Mouse (Mus musculus) stomach, embryonic 14.5 days (tissue): Measurements from ENCODE around the gene Synpo2l. TPM values are rescaled to one million over a fixed set of nuclear protein-coding genes. Genes with fewer than 3 reads are reported as not detected.

Experiments used
- ATAC-seq: fragments of 200-750 bp; cut with Nextera tagmentation; 2 replicates; pipeline ENCODE4 v1.8.0; 2017; ENCODE audit warnings: low read depth, moderate TSS enrichment; ENCODE audit not compliant: insufficient number of reproducible peaks, insufficient read depth, low FRiP score
- H3K27ac ChIP-seq: fragments of 300-500 bp; sonication (generic); 2 replicates; pipeline ENCODE4 v1.5.1; 2014; ENCODE audit warnings: mild to moderate bottlenecking, low read length, moderate library complexity, mixed read lengths
- H3K27me3 ChIP-seq: fragments of 300-500 bp; sonication (generic); 2 replicates; pipeline ENCODE4 v1.6.1; 2014; ENCODE audit warnings: low read length, control low read depth, mixed read lengths; ENCODE audit not compliant: control insufficient read depth, insufficient read depth
- H3K36me3 ChIP-seq: fragments of 300-500 bp; sonication (generic); 2 replicates; pipeline ENCODE4 v1.6.1; 2014; ENCODE audit warnings: mild to moderate bottlenecking, control low read depth, low read length, moderate library complexity, mixed read lengths; ENCODE audit not compliant: control insufficient read depth, insufficient read depth
- H3K4me1 ChIP-seq: fragments of 300-500 bp; sonication (generic); 2 replicates; pipeline ENCODE4 v1.6.1; 2014; ENCODE audit warnings: low read length, control low read depth, mixed read lengths; ENCODE audit not compliant: control insufficient read depth, insufficient read depth
- H3K4me2 ChIP-seq: fragments of 300-500 bp; sonication (generic); replicated peaks from 2 replicates; pipeline ENCODE4 v1.6.1; 2014; ENCODE audit warnings: low read depth, low read length, control low read depth
- H3K4me3 ChIP-seq: fragments of 300-500 bp; sonication (generic); 2 replicates; pipeline ENCODE4 v1.5.1; 2014; ENCODE audit warnings: low read depth, low read length, control low read depth
- H3K9ac ChIP-seq: fragments of 300-500 bp; sonication (generic); replicated peaks from 2 replicates; pipeline ENCODE4 v1.6.1; 2014; ENCODE audit warnings: low read depth, mild to moderate bottlenecking, control low read depth, low read length, moderate library complexity, mixed read lengths
- H3K9me3 ChIP-seq: fragments of 300-500 bp; sonication (generic); 2 replicates; pipeline ENCODE4 v1.6.1; 2016; ENCODE audit warnings: low read depth, low read length, control low read depth; ENCODE audit not compliant: control insufficient read depth
- WGBS: fragments of 180-500 bp; shearing (Covaris S2); extraction: QIAGEN DNeasy Blood & Tissue Kit; methylation state at CpG from one replicate; pipeline ENCODE4 v1.1.7; 2014; 5-methylcytosine and 5-hydroxymethylcytosine counted together
- microRNA-seq: library from miRNA; unstranded; fragments of <30 nt; microRNA quantifications from one replicate; pipeline ENCODE4, GENCODE M21; 2016
- polyA plus RNA-seq: library from polyadenylated mRNA; unstranded; fragments of >200 nt; fragmentation: Nextera tagmentation; extraction: Ambion mirVana; gene quantifications from 2 replicates; pipeline ENCODE4 v1.2.1, GENCODE M21; 2014

Synpo2l gene
- polyA plus RNA-seq, 1 experiment from 2014 or later, result 0.29 TPM

- no peak overlapping the region for H3K9ac ChIP-seq
- no peak for ATAC-seq
- 31% methylated on average over 2 of the region's 2 CpGs for WGBS
These were observed 51.7 kb downstream of the Synpo2l start for GRCm38 (mm10) chr14:20616421-20616820.

GRCm38 (mm10) chr14:20615075-20615474, 53.1 kb downstream of the Synpo2l start:
- Histone ChIP-seq H3K27me3 (no peaks in the 10 kb centered on the region), H3K9me3 (no peaks in the 10 kb centered on the region), H3K9ac (no peak overlapping the region), H3K27ac (no peak overlapping the region), H3K4me2 (no peak overlapping the region), H3K4me1 (no peaks in the 10 kb centered on the region), H3K4me3 (no peak overlapping the region), H3K36me3 (no peaks in the 10 kb centered on the region)
- 94% methylated on average over 2 of the region's 2 CpGs for WGBS
- no peak for ATAC-seq

More at GRCm38 (mm10) chr14:20616421-20616820, 51.7 kb downstream of the Synpo2l start:
- H3K4me1 ChIP-seq, result no peaks in the 10 kb centered on the region
- H3K27me3 ChIP-seq, result no peaks in the 10 kb centered on the region
- no peak overlapping the region for H3K4me2 ChIP-seq
- H3K27ac ChIP-seq, result no peak overlapping the region
- H3K9me3 ChIP-seq, result no peaks in the 10 kb centered on the region
- H3K36me3 ChIP-seq, result no peaks in the 10 kb centered on the region
- no peak overlapping the region for H3K4me3 ChIP-seq

GRCm38 (mm10) chr14:20612820-20613219, 55.3 kb downstream of the Synpo2l start:
- Histone ChIP-seq H3K4me1 (no peaks in the 10 kb centered on the region), H3K27ac (no peak overlapping the region)
- 88% methylated on average over 1 of the region's 1 CpGs for WGBS

GRCm38 (mm10) chr14:20610146-20610545, 58.0 kb downstream of the Synpo2l start:
- no peaks in the 10 kb centered on the region for H3K36me3 ChIP-seq
- ATAC-seq, result no peak; the same call in 1 of the 2 replicates
- no peaks in the 10 kb centered on the region for H3K4me1 ChIP-seq
- H3K4me2 ChIP-seq, result no peak overlapping the region
- no peaks in the 10 kb centered on the region for H3K27me3 ChIP-seq
- 71% methylated on average over 4 of the region's 4 CpGs for WGBS
- no peaks in the 10 kb centered on the region for H3K9me3 ChIP-seq
- H3K27ac ChIP-seq, result 0 out of 2 replicates have a peak overlapping the region, but pooled peaks have one; percentile 10
- H3K4me3 ChIP-seq, result no peak overlapping the region
- no peak overlapping the region for H3K9ac ChIP-seq

More at GRCm38 (mm10) chr14:20612820-20613219, 55.3 kb downstream of the Synpo2l start:
- Histone ChIP-seq H3K9ac (no peak overlapping the region), H3K36me3 (no peaks in the 10 kb centered on the region), H3K4me3 (no peak overlapping the region), H3K4me2 (no peak overlapping the region), H3K27me3 (no peaks in the 10 kb centered on the region), H3K9me3 (no peaks in the 10 kb centered on the region)
- no peak for ATAC-seq

GRCm38 (mm10) chr14:20609519-20609918, 58.6 kb downstream of the Synpo2l start:
- no peak overlapping the region for H3K4me2 ChIP-seq
- 72% methylated on average over 3 of the region's 3 CpGs for WGBS
- no peak overlapping the region for H3K27ac ChIP-seq
- no peak overlapping the region for H3K9ac ChIP-seq
- H3K36me3 ChIP-seq, result no peaks in the 10 kb centered on the region
- H3K27me3 ChIP-seq, result no peaks in the 10 kb centered on the region
- H3K4me1 ChIP-seq, result no peaks in the 10 kb centered on the region
- H3K4me3 ChIP-seq, result no peak overlapping the region
- no peak for ATAC-seq
- no peaks in the 10 kb centered on the region for H3K9me3 ChIP-seq

Small RNA genes within 50 kb of the gene (microRNA-seq; reads per million reads assigned to microRNA genes)
- 1.6 reads per million for gene Mir6946

Other genes with a start within 250 kb of the Synpo2l start
- 0.10 and 0.27 TPM in 2 replicates for gene Cfap70, start 216.1 kb downstream of the Synpo2l start, polyA plus RNA-seq
- gene Anxa7, start 188.2 kb downstream of the Synpo2l start, polyA plus RNA-seq, result 57.4 and 60.2 TPM in 2 replicates
- gene Mss51, start 171.5 kb downstream of the Synpo2l start, polyA plus RNA-seq, result 1.3 and 1.8 TPM in 2 replicates
- gene Ppp3cb, start 121.8 kb downstream of the Synpo2l start, polyA plus RNA-seq, result 64.6 and 67.3 TPM in 2 replicates
- gene Usp54, start 27.3 kb downstream of the Synpo2l start, polyA plus RNA-seq, result 8.4 and 9.8 TPM in 2 replicates
- 0.29 TPM in 1 of 2 replicates, not detected in the other for gene Myoz1, start 11.8 kb downstream of the Synpo2l start, polyA plus RNA-seq
- gene Sec24c, start 6.0 kb upstream of the Synpo2l start, polyA plus RNA-seq, result 86.9 and 88.1 TPM in 2 replicates
- gene Fut11, start 26.6 kb upstream of the Synpo2l start, polyA plus RNA-seq, result 20.5 and 20.7 TPM in 2 replicates
- 211 and 224 TPM in 2 replicates for gene Chchd1, start 34.7 kb upstream of the Synpo2l start, polyA plus RNA-seq
- gene Zswim8, start 39.2 kb upstream of the Synpo2l start, polyA plus RNA-seq, result 35.9 and 38.6 TPM in 2 replicates
- 28.1 and 31.1 TPM in 2 replicates for gene Ndst2, start 66.2 kb upstream of the Synpo2l start, polyA plus RNA-seq
- 46.6 and 53.6 TPM in 2 replicates for gene Camk2g, start 125.7 kb upstream of the Synpo2l start, polyA plus RNA-seq
- 0.64 and 1.3 TPM in 2 replicates for gene Plau, start 168.3 kb upstream of the Synpo2l start, polyA plus RNA-seq